Mouse (Mus musculus) stomach, embryonic 14.5 days (tissue): ENCODE results near the gene Tmem218. TPM values are rescaled to one million over a fixed set of nuclear protein-coding genes. Genes with fewer than 3 reads are reported as not detected.

Experiments used
- ATAC-seq: fragments of 200-750 bp; cut with Nextera tagmentation; 2 replicates; pipeline ENCODE4 v1.8.0; 2017; ENCODE audit warnings: low read depth, moderate TSS enrichment; ENCODE audit not compliant: insufficient number of reproducible peaks, insufficient read depth, low FRiP score
- H3K27ac ChIP-seq: fragments of 300-500 bp; sonication (generic); 2 replicates; pipeline ENCODE4 v1.5.1; 2014; ENCODE audit warnings: mild to moderate bottlenecking, low read length, moderate library complexity, mixed read lengths
- H3K27me3 ChIP-seq: fragments of 300-500 bp; sonication (generic); 2 replicates; pipeline ENCODE4 v1.6.1; 2014; ENCODE audit warnings: low read length, control low read depth, mixed read lengths; ENCODE audit not compliant: control insufficient read depth, insufficient read depth
- H3K36me3 ChIP-seq: fragments of 300-500 bp; sonication (generic); 2 replicates; pipeline ENCODE4 v1.6.1; 2014; ENCODE audit warnings: mild to moderate bottlenecking, control low read depth, low read length, moderate library complexity, mixed read lengths; ENCODE audit not compliant: control insufficient read depth, insufficient read depth
- H3K4me1 ChIP-seq: fragments of 300-500 bp; sonication (generic); 2 replicates; pipeline ENCODE4 v1.6.1; 2014; ENCODE audit warnings: low read length, control low read depth, mixed read lengths; ENCODE audit not compliant: control insufficient read depth, insufficient read depth
- H3K4me2 ChIP-seq: fragments of 300-500 bp; sonication (generic); replicated peaks from 2 replicates; pipeline ENCODE4 v1.6.1; 2014; ENCODE audit warnings: low read depth, low read length, control low read depth
- H3K4me3 ChIP-seq: fragments of 300-500 bp; sonication (generic); 2 replicates; pipeline ENCODE4 v1.5.1; 2014; ENCODE audit warnings: low read depth, low read length, control low read depth
- H3K9ac ChIP-seq: fragments of 300-500 bp; sonication (generic); replicated peaks from 2 replicates; pipeline ENCODE4 v1.6.1; 2014; ENCODE audit warnings: low read depth, mild to moderate bottlenecking, control low read depth, low read length, moderate library complexity, mixed read lengths
- H3K9me3 ChIP-seq: fragments of 300-500 bp; sonication (generic); 2 replicates; pipeline ENCODE4 v1.6.1; 2016; ENCODE audit warnings: low read depth, low read length, control low read depth; ENCODE audit not compliant: control insufficient read depth
- WGBS: fragments of 180-500 bp; shearing (Covaris S2); extraction: QIAGEN DNeasy Blood & Tissue Kit; methylation state at CpG from one replicate; pipeline ENCODE4 v1.1.7; 2014; 5-methylcytosine and 5-hydroxymethylcytosine counted together
- polyA plus RNA-seq: library from polyadenylated mRNA; unstranded; fragments of >200 nt; fragmentation: Nextera tagmentation; extraction: Ambion mirVana; gene quantifications from 2 replicates; pipeline ENCODE4 v1.2.1, GENCODE M21; 2014

Tmem218 gene
- polyA plus RNA-seq, 1 experiment from 2014 or later = 12.5 TPM

- no peak overlapping the region for H3K4me2 ChIP-seq
- no peak overlapping the region for H3K4me3 ChIP-seq
- no peaks in the 10 kb centered on the region for H3K4me1 ChIP-seq
- H3K36me3 ChIP-seq = no peaks in the 10 kb centered on the region; the same call in 1 of the 2 replicates
- no peak for ATAC-seq
- WGBS = 68% methylated on average over 9 of the region's 9 CpGs
- H3K27ac ChIP-seq = no peak overlapping the region
- H3K9ac ChIP-seq = no peak overlapping the region
- no peaks in the 10 kb centered on the region for H3K27me3 ChIP-seq
- H3K9me3 ChIP-seq = no peaks in the 10 kb centered on the region
Measured at GRCm38 (mm10) chr9:37214327-37215060, 6.5 kb downstream of the Tmem218 start.

- no peaks in the 10 kb centered on the region for H3K27me3 ChIP-seq
- H3K4me1 ChIP-seq = no peaks in the 10 kb centered on the region
- no peak overlapping the region for H3K27ac ChIP-seq
- WGBS = 86% methylated on average over 8 of the region's 8 CpGs
- H3K36me3 ChIP-seq = no peaks in the 10 kb centered on the region; the same call in 1 of the 2 replicates
- ATAC-seq = no peak
- no peak overlapping the region for H3K4me2 ChIP-seq
- H3K4me3 ChIP-seq = no peak overlapping the region
- H3K9me3 ChIP-seq = no peaks in the 10 kb centered on the region
- H3K9ac ChIP-seq = no peak overlapping the region
Measured at GRCm38 (mm10) chr9:37220755-37221154, 12.7 kb downstream of the Tmem218 start.

GRCm38 (mm10) chr9:37225581-37225980 is 17.6 kb downstream of the Tmem218 start:
- H3K4me1 ChIP-seq = no peaks in the 10 kb centered on the region
- H3K27me3 ChIP-seq = no peaks in the 10 kb centered on the region
- no peak overlapping the region for H3K27ac ChIP-seq
- H3K4me2 ChIP-seq = no peak overlapping the region
- H3K9me3 ChIP-seq = no peaks in the 10 kb centered on the region
- ATAC-seq = no peak
- no peaks in the 10 kb centered on the region for H3K36me3 ChIP-seq
- H3K4me3 ChIP-seq = no peak overlapping the region
- 90% methylated on average over 1 of the region's 1 CpGs for WGBS
- H3K9ac ChIP-seq = no peak overlapping the region

- Histone ChIP-seq H3K4me1 (no peaks in the 10 kb centered on the region), H3K4me2 (no peak overlapping the region), H3K4me3 (no peak overlapping the region), H3K36me3 (no peaks in the 10 kb centered on the region), H3K9ac (no peak overlapping the region), H3K27me3 (no peaks in the 10 kb centered on the region), H3K9me3 (no peaks in the 10 kb centered on the region), H3K27ac (no peak overlapping the region)
- ATAC-seq = peak; percentile 71; the same call in 1 of the 2 replicates
- 4% methylated on average over 1 of the region's 1 CpGs for WGBS
Measured at GRCm38 (mm10) chr9:37229880-37230325, 21.9 kb downstream of the Tmem218 start.

GRCm38 (mm10) chr9:37230486-37231195 is 22.6 kb downstream of the Tmem218 start:
- no peak overlapping the region for H3K4me2 ChIP-seq
- no peaks in the 10 kb centered on the region for H3K4me1 ChIP-seq
- no peak overlapping the region for H3K4me3 ChIP-seq
- H3K9me3 ChIP-seq = no peaks in the 10 kb centered on the region
- no peak overlapping the region for H3K27ac ChIP-seq
- no peak for ATAC-seq
- H3K27me3 ChIP-seq = no peaks in the 10 kb centered on the region
- no peak overlapping the region for H3K9ac ChIP-seq
- WGBS = 94% methylated on average over 9 of the region's 9 CpGs
- no peaks in the 10 kb centered on the region for H3K36me3 ChIP-seq

- H3K9me3 ChIP-seq = no peaks in the 10 kb centered on the region
- H3K9ac ChIP-seq = no peak overlapping the region
- 68% methylated on average over 22 of the region's 22 CpGs for WGBS
- no peak overlapping the region for H3K27ac ChIP-seq
- no peak for ATAC-seq
- H3K27me3 ChIP-seq = no peaks in the 10 kb centered on the region
- no peak overlapping the region for H3K4me3 ChIP-seq
- H3K4me1 ChIP-seq = no peaks in the 10 kb centered on the region
- H3K4me2 ChIP-seq = no peak overlapping the region
- H3K36me3 ChIP-seq = no peaks in the 10 kb centered on the region
Measured at GRCm38 (mm10) chr9:37232201-37233195, 24.5 kb downstream of the Tmem218 start.

GRCm38 (mm10) chr9:37235951-37236737 is 28.1 kb downstream of the Tmem218 start:
- ATAC-seq = no peak
- Histone ChIP-seq H3K9me3 (no peaks in the 10 kb centered on the region), H3K4me2 (no peak overlapping the region), H3K27ac (no peak overlapping the region), H3K4me3 (no peak overlapping the region), H3K4me1 (no peaks in the 10 kb centered on the region), H3K27me3 (no peaks in the 10 kb centered on the region), H3K36me3 (no peaks in the 10 kb centered on the region), H3K9ac (no peak overlapping the region)
- WGBS = 64% methylated on average over 4 of the region's 4 CpGs
